Mouse (Mus musculus): ENCODE results near the gene Gm21083.
A peak's percentile ranks its signal among the peaks of the same experiment; 100 is the strongest.
"Not testable (repeated sequence)": the region's sequence is repeated elsewhere in the genome, so short reads cannot be mapped to it uniquely, and the experiment has no call there.

Gene Gm21083

DNA sequence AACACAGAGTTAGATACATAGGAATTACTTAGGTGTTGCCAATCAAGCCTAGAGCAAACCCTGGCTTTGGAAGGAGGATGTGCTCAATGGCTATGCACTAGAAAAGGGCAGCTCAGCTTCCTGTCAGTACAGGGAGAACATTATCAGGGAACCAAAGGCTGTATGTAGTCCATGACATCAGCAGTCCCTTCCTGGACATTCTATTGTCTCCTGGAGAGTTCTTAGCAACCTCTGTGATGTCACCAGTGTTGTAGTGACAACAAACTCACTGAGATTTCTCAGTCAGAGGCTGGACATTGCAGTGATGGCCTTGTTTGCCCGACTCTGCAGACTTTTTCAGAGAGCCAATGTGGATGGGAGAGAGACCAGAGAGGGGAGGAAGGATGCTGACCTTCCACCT is at the start of gene Gm21083:
TSS of gene Gm21083 (plus strand) at position 301 of the 400 bp plus-strand sequence.
- not testable (repeated sequence) for DNase-seq (ENCODE audit: low spot score in 2 of 2)

DNA sequence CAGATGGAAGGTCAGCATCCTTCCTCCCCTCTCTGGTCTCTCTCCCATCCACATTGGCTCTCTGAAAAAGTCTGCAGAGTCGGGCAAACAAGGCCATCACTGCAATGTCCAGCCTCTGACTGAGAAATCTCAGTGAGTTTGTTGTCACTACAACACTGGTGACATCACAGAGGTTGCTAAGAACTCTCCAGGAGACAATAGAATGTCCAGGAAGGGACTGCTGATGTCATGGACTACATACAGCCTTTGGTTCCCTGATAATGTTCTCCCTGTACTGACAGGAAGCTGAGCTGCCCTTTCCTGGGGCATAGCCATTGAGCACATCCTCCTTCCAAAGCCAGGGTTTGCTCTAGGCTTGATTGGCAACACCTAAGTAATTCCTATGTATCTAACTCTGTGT is 48.0 kb upstream of the Gm21083 start, which contains the start of gene Gm21190:
TSS of gene Gm21190 (minus strand) at position 101 of the 400 bp plus-strand sequence.
- DNase-seq (ENCODE audit: low spot score in 2 of 2), result not testable (repeated sequence)

DNA sequence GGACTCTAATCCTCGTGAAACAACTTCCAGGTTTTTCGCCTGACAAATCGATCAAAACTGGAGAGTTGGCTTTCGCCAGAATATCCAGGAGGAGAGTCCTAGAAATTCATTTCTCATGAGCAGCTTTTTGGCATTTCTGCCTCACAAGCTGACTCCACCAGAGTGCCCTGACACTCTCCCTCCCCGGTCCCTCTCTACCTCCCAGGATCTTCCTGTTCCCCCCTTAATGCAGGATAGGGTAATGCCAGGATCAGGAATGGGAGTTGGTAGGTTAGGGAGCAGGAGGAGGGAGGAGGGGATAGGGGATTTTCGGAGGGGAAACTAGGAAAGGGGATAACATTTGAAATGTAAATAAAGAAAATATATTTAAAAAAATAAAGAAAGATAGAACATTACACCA is 28.5 kb upstream of the Gm21083 start:
- DNase-seq (ENCODE audit: low spot score in 2 of 2), result not testable (repeated sequence)

DNA sequence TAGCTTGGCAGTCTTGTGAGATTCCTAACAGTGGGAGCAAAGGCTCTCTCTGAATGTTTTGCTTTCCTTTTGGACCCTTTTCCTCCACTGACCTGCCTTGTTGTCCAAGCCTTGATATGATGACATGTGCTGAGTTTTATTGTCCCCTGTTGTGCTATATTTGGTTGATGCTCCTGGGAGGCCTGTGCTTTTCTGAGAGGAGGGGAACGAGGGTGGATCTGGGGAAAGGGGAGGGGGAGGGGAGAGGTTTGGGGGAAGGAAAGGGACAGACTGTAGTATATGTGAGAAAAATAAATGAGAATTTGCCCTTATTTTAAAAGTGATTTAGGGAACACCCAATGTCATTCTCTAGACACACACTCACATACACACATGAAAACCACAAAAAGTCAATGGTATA is 28.0 kb upstream of the Gm21083 start:
- DNase-seq (ENCODE audit: low spot score in 2 of 2), result not testable (repeated sequence)

DNA sequence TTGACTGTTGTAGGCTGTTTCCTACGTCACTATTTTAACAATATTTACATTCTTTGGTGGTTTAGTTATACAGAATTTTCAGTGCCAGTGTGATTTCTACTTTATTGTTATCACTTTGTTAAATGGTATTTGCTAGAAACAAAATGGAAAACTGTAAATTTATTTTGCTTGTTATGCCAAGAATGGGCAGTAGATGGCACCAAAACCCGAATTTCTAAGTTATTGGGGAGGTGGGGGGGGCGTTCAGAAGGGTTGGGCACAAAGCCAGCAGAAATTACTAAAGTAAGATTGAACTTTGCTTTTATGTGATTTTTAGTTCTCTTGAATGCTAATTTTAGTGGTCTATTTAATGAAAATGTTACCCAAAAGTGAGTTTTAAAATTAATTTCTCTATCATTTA is 27.5 kb upstream of the Gm21083 start:
- not testable (repeated sequence) for DNase-seq (ENCODE audit: low spot score in 2 of 2)

DNA sequence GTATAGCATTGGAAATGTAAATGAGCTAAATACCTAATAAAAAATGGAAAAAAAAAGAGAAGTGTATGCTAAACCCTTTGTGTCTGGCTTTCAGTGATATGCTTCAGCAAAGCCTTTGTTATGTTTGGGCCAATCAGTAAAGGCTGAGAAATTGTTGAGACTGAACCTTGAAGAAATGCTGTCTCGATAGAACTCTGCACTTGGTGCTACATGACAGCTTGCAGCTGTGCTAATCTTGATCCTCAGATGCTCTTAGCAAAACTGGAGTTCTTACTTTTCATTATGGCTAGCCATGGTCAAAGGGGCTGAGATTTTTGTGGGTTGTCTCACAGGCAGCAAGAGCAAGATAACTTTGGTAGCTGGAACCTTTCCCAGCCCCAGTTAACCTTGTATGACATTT is 18.5 kb upstream of the Gm21083 start:
- not testable (repeated sequence) for DNase-seq (ENCODE audit: low spot score in 2 of 2)

DNA sequence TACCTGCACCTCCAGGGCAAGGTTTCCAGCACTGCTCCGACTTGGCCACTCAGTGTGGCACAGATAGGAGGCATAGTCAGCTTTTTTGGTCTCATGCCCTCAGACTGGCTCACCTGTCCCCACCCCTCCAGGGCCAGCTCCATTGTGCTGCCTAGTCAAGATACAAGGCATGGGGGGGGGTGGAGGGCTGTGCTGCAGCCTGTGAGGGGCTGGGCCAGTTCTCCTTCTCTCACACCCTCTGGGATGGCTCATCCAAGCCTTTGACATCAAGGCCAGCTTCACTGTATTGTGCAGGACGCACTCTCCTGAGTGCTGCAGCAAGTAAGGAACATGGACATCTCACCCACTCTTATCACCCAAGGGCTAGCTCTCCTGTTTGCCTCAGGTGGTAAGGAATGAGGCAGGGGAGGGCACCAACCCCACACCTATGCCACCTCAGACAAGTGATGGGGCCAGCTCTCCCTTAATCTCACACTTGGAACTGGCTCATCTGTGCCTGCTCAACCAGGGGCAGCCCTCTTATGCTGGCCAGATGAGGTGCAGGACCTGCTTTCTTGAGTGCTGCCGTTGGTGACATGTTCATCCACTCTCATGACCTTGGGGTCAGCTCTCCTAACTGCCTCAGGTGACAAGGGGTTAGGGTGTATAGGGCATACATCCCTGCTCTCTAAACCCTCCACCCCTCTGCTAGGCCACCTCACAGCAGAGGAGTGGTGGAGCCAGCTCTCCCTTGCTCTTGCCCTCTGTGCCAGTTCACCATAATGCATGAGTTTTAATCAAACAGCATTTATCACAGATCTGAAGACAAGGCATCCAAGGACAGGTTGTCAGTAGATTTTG is 15.5 kb upstream of the Gm21083 start:
- not testable (repeated sequence) for DNase-seq (ENCODE audit: low spot score in 2 of 2)

DNA sequence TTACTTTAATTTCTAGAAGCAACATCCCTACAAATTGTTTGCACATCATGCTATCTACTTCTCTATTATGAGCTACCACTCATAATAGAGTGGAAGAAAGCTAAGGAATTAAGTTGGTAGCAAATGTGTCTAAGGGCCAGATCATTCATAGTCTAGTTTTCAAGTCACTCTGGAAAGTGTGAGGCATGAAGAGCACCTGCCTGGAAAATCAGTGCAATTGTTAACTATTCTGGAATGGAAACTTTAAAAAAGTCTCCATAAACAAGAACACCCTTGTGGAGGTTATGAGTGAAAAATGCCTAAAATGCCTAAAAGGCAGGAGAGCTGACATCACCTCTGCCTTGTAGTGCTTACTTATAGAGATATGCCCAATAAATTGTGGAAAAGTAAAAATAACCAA is 3.4 kb upstream of the Gm21083 start:
- DNase-seq (ENCODE audit: low spot score in 2 of 2), result not testable (repeated sequence)

DNA sequence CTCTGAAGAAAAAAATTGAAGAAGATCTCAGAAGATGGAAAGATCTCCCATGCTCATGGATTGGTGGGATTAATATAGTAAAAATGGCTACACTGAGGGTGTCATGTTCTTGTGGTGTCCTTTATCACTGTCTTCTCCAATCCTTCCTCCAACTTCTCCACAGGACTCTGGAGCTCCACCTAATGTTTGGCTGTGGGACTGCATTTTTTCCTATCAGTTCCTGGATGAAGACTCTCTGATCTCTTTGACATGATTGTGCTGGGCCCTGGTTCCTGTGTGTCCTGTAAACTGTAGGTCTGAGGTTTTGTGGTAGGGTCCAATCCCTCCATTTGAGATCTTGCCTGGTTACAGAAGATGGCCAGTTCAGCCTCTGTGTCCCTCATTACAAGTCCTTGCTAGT is 9.2 kb downstream of the Gm21083 start:
- peak in 1 of 2 experiments; percentile 3 for DNase-seq (ENCODE audit: low spot score in 2 of 2)

DNA sequence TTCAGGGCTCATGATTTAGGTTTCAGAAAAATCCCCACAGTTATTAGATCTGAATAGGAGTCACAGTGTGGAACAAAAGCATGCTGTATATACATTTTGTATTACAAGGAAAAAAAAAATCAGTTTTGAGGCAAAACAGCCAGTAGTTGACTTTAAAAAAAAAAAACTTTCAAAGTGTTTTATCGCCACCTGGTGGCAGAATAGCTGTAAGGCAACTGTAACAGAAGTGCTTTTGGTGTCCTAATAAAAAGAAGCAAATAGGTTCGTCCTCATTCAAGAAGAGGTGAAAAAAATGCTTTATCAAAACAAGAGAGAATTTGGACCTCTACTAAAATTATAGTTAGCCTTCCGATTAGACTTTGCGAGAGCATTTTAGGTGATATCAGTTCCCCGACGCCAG is 11.2 kb downstream of the Gm21083 start:
- not testable (repeated sequence) for DNase-seq (ENCODE audit: low spot score in 2 of 2)

DNA sequence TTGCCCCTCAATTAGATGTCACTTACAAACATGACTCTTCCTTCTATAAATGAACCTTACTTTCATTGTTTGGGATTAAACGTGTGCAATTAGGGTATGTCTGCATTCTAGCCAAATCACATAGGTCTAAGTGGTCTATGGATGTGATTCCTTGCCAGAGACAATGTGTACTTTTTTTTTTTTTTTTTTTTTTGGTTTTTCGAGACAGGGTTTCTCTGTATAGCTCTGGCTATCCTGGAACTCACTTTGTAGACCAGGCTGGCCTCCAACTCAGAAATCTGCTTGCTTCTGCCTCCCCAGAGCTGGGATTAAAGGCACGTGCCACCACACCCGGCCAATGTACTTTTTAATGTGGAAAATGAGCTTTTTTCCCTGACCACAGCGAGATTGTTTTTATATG is 13.5 kb downstream of the Gm21083 start:
- DNase-seq (ENCODE audit: low spot score in 2 of 2), result not testable (repeated sequence)

DNA sequence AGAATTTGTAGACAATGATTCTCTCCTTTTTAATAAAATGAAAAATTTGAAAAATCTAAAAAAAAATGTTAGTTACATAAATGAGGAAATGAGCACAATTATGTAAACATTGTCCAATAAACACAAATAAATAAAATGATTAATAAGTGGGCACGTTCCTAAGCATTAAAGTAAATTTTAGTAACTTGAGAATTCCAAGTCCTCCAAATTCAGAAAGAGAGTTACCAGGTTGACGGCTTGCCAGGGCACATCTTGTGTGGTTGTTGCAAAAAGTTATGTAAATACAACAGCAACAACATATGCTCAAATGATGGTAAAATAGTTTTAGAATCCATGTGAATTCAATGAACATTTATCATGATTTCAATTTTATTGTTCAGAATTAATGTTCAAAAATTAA is 14.4 kb downstream of the Gm21083 start:
- not testable (repeated sequence) for DNase-seq (ENCODE audit: low spot score in 2 of 2)

DNA sequence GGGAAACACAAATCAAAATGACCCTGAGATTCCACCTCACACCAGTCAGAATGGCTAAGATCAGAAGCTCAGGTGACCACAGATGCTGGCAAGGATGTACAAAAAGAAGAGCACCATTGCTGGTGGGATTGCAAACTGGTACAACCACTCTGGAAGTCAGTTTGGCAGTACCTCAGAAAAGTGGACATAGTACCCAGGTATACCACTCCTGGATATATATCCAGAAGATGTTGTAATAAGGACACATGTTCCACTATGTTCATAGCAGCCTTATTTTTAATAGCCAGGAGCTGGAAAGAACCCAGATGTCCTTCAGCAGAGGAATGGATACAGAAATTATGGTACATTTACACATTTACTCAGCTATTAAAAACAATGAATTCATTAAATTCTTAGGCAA is 21.7 kb downstream of the Gm21083 start:
- not testable (repeated sequence) for DNase-seq (ENCODE audit: low spot score in 2 of 2)

DNA sequence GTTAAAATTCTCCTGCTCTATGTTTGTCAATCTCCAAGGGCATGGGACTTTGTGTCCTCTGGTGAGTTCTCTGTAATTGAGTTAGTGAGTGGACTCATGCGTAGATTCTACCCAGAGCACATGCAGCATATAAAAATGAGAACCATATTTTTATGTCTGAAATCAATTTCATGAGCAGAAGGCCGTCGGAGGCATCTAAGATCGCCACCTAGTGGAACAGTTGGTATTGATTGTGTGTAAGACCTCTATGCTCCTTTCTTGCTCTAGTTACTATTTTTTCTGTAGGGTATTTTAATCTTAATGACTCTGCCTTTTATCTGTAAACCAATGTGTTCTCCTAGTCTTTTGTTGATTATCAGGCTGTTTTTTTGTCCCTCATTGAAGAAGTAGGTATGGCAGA is 23.2 kb downstream of the Gm21083 start:
- not testable (repeated sequence) for DNase-seq (ENCODE audit: low spot score in 2 of 2)

DNA sequence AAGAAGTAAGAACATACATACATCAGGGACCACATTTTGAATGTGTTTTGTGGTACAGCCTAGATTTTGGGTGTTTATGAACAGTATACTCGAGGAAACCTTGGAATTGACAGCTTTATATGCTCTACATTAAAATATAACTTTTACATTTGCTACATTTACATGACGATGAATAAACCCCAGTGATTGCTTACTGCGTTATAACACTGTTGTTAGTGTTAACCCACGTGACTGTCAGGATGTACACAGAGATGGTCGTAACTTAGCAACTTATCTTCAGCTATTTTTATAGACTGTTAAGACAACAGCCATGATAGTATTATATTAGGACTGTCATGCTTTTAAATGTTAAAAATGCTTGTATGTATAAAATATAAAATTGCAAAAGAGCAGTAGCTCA is 24.3 kb downstream of the Gm21083 start:
- DNase-seq (ENCODE audit: low spot score in 2 of 2), result not testable (repeated sequence)

DNA sequence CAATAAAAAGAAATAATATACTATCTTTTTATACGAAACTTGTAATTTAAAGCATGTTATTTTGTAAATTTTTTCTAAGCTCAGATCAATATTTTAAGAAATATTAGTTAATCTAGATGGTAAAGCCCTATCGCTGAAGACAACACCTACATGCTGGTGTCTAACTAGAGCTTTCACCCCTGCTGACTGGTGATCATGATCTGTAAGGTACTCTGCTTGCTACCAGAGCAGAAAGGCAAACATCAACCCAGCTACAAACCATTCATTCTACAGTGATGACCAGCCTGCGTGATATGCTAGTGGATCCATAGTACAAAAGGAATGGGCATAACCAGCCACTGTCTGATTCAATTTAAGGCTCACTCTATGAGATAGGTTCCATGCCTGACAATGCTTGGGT is 24.8 kb downstream of the Gm21083 start:
- DNase-seq (ENCODE audit: low spot score in 2 of 2), result not testable (repeated sequence)

DNA sequence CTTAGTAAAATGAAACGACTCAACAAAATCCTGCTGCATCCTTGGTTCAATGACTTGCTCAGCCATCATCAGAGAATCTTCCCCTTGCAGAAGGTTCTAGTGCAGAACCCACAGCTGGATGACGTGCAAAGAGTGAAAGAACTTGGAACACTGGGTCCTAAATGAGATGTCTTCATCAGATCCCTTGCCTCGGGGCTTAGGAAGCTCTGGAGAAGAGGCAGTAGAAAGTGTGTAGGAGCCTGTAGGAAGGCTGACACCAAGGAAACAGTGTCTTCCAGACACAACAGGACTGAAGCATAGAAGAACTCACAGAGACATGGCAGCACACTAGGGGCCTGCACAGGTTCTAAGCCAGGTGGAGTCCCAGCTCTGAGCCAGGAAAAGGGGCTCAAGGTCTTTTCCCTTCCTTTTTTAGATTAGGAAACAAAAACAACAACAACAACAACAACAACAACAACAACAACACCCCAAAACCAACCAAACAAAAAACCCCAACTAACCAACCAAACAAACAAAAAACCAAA is 25.4 kb downstream of the Gm21083 start:
- not testable (repeated sequence) for DNase-seq (ENCODE audit: low spot score in 2 of 2)

DNA sequence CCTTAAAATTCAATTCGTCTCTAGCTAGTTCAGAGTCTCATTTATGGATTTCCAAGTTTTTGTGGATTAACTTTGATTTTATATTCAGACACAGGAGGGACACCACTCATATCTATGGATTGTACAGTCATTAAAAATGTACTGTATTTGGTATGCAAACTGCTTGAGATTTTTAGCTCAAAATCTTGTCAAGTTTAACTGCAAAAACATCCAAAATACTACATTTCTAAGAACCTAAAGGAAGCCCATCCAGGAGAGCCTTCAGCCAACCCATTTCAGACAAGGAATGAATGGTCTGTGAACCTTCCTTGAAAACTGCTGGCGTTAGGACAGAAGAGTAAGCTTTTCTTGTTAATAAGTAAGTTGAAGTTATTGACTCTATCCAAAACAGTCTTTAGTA is 25.9 kb downstream of the Gm21083 start:
- not testable (repeated sequence) for DNase-seq (ENCODE audit: low spot score in 2 of 2)

DNA sequence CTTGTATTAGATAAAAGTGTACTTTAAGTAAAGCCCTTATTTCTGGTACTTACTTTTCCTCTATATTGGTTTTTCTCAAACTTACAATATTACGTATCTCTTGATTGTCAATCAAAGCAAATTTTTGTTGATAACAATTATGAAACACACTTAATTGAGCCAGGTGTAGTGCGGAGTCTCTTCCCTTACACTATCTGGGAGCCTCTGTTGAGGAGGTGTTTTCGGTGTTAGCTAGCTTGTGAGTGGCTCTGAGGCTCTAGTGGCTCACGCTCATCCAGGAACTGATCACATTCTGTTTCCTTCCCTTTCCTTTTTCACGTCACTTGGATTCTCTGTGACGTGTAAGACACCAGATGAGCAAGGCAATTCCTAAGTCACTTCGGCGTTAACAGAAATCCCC is 26.5 kb downstream of the Gm21083 start:
- not testable (repeated sequence) for DNase-seq (ENCODE audit: low spot score in 2 of 2)

DNA sequence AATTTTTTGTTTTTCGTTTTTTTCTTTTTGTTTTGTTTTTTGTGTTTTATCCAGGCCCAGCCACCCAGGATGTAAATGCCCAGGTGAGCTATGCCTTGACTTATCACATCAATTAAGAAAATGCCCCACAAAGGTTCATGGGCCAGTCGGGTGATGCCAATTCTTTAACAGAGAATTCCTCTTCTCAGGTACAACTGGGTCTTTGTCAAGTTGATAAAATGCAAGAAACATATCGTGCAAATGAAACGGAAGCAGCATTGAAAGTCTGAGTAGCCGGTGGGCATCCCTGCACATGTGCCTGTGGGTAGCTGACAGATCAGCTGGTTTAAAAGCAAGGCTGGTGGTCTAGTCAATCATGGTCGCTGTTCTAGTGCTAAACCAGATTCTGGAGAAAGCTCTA is 29.5 kb downstream of the Gm21083 start:
- DNase-seq (ENCODE audit: low spot score in 2 of 2), result not testable (repeated sequence)

DNA sequence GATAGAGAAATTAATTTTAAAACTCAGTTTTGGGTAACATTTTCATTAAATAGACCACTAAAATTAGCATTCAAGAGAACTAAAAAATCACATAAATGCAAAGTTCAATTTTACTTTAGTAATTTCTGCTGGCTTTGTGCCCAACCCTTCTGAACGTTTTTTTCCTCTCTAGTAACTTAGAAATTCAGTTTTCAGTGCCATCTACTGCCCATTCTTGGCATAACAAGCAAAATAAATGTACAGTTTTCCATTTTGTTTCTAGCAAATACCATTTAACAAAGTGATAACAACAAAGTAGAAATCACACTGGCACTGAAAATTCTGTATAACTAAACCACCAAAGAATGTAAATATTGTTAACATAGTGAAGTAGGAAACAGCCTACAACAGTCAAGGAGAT is 33.6 kb downstream of the Gm21083 start:
- not testable (repeated sequence) for DNase-seq (ENCODE audit: low spot score in 2 of 2)

DNA sequence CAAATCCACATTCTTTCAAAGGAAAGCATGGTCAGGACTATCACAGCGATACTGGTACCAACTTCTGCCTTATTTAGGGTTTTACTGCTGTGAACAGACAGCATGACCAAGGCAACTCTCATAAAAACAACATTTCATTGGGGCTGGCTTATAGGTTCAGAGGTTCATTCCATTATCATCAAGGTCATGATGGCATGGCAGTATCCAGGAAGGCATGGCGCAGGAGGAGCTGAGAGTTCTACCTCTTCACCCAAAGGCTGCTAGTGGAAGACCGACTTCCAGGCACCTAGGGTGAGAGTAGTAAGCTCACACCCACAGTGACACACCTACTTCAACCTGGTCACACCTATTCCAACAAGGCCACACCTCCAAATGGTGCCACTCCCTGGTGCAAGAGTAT is 39.1 kb downstream of the Gm21083 start:
- DNase-seq (ENCODE audit: low spot score in 2 of 2), result not testable (repeated sequence)

DNA sequence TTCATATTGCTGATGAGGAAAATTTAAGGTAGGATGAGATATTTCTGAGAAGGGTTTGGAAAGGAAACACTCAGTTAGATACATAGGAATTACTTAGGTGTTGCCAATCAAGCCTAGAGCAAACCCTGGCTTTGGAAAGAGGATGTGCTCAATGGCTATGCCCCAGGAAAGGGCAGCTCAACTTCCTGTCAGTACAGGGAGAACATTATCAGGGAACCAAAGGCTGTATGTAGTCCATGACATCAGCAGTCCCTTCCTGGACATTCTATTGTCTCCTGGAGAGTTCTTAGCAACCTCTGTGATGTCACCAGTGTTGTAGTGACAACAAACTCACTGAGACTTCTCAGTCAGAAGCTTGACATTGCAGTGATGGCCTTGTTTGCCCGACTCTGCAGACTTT is 41.6 kb downstream of the Gm21083 start, which contains the start of gene Speer4d:
TSS of gene Speer4d (plus strand) at position 301 of the 400 bp plus-strand sequence.
- not testable (repeated sequence) for DNase-seq (ENCODE audit: low spot score in 2 of 2)

Data from cerebellum, postnatal 4 days (tissue).